Mouse (Mus musculus) midbrain, embryonic 11.5 days (tissue): Measurements from ENCODE around the gene 4933402D24Rik. TPM values are rescaled to one million over a fixed set of nuclear protein-coding genes. Genes with fewer than 3 reads are reported as not detected.

Experiments
- polyA plus RNA-seq: library from polyadenylated mRNA; unstranded; fragments of >200 nt; fragmentation: Nextera tagmentation; extraction: Ambion mirVana; gene quantifications from 2 replicates; pipeline ENCODE4 v1.2.1, GENCODE M21; 2014

Gene 4933402D24Rik
- polyA plus RNA-seq, 1 experiment from 2014 or later = 0.07 TPM

Other genes starting within 250 kb of the 4933402D24Rik start
- not detected in 2 replicates for gene Gm39653, start 153.3 kb downstream of the 4933402D24Rik start, polyA plus RNA-seq
- gene Dytn, start 82.3 kb downstream of the 4933402D24Rik start, polyA plus RNA-seq = not detected in 2 replicates
- gene Mdh1b, start 38.9 kb downstream of the 4933402D24Rik start, polyA plus RNA-seq = 0.25 TPM in 1 of 2 replicates, not detected in the other
- 69.4 and 72.1 TPM in 2 replicates for gene Fastkd2, start 38.7 kb downstream of the 4933402D24Rik start, polyA plus RNA-seq